Mouse (Mus musculus) lung, adult 2 months (tissue): ENCODE data around the gene Zap70.

ENCODE experiments used
- CTCF ChIP-seq: fragments of 200-500 bp; IDR thresholded peaks from 2 replicates; pipeline ENCODE4 v1.5.1; 2011; ENCODE audit warnings: mild to moderate bottlenecking, low read length, control low read depth; ENCODE audit not compliant: insufficient read depth
- POLR2A ChIP-seq: fragments of 200-500 bp; IDR thresholded peaks from 2 replicates; pipeline ENCODE4 v1.6.1; 2011; ENCODE audit warnings: low read depth, mild to moderate bottlenecking, control low read depth, low read length, borderline replicate concordance; ENCODE audit errors: extremely low read depth

GRCm38 (mm10) chr1:36746452-36746851 lies 15.1 kb upstream of the Zap70 start:
- TF ChIP-seq CTCF, result peak; percentile 37
- TF ChIP-seq POLR2A, result no peak
